Mouse (Mus musculus) urinary bladder, postnatal 14 days (tissue): Measurements from ENCODE around the gene Pgbd5.

Source experiments
- DNase-seq: peaks from one replicate; pipeline ENCODE4 v3.0.0; 2021; ENCODE audit warnings: low spot score

The Pgbd5 gene

DNA sequence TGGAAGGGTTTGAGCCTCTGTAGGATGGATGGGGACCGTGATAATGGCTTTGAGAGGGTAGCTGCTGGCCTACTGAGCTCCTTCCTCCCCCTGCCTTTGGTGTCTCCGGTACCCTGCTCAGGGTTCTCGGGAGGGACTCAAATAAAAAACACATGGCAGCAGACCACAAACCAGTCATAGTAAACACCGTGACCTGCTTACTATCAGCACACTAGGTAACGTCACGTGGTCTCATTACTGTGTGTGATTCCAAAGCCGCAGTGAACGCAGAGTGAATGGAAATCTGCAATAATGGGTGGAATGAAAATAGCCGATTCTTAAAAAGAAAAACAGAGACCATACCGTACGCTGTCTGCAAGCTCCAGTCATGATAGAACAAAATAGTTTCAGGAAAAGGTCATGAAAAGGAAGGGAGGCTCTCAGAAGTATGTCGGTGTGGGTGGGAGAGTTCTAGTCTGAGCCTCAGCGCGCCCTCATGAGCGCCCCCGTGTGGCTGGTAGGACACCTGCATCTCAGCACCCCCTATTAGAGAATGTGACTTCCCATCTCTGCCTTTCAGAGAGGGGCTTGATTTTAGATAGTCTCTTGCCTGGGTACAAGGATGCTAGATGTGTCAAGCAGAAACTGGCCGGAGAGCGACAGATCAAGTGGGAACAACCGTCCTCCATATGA lies 92.5 kb downstream of the Pgbd5 start:
- DNase-seq = peak; percentile 62

DNA sequence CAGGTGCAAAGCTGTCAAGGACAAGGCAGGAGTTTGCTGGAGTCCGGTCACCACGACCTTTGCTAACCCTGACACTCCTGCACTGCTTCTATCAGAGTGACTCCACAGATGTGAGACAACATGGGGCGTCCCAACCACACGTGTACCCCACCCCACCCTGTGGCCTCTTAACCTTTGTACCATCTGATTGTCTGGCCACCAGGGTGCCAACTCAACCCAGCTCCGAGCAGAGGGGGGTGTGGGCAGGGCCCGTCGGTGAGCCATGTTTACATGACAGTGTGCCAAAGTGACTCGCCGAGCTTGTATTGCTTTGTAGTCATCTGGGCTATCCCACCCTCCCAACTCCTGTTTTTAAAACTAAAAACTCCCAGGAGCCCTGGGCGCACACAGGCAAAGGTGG lies 94.4 kb downstream of the Pgbd5 start:
- DNase-seq = peak; percentile 38

GRCm38 (mm10) chr8:124343991-124344390 lies 95.5 kb downstream of the Pgbd5 start:
- no peak for DNase-seq

- DNase-seq = no peak
These were observed 96.3 kb downstream of the Pgbd5 start for GRCm38 (mm10) chr8:124343151-124343550.

GRCm38 (mm10) chr8:124340360-124341068 lies 98.9 kb downstream of the Pgbd5 start:
- DNase-seq = no peak

DNA sequence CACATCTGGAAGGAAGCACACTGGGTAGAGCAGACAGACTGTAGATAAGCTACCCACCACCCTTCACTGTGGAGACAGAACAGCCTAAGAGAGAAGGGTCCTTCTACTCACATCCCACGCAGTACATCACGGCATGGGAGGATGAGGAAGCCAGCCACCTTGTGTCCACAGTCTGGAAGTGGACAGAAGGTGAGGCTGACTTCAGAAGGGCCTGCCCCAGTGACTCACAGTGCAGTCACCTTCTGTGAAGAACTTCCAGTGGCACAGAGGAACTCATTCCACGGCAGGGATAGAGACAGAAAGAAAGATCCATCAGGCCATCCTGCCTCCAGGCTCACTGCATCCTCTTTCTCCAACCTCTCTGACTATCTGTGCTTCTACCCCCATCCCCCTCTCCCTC lies 99.7 kb downstream of the Pgbd5 start:
- DNase-seq = no peak

GRCm38 (mm10) chr8:124336302-124336701 lies 103.2 kb downstream of the Pgbd5 start:
- no peak for DNase-seq

DNA sequence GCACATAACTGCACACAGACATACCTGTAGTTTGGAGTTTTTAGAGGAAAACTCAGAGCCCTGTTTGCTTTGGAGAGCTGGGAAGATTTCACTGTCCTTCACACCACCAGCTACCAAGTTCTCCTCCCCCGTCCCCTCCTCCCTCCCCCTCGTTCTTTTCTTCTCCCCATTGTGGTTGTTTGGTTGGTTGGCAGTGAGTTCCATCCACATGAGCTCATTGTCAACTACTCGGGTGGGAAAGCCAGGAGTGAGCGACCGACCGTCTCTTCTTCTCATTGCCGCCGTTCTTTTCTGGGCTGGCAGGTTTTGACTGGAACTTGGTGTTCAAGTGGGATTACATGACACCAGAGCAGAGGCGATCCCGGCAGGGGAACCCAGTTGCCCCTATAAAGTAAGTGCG lies 107.8 kb downstream of the Pgbd5 start:
- no peak for DNase-seq

DNA sequence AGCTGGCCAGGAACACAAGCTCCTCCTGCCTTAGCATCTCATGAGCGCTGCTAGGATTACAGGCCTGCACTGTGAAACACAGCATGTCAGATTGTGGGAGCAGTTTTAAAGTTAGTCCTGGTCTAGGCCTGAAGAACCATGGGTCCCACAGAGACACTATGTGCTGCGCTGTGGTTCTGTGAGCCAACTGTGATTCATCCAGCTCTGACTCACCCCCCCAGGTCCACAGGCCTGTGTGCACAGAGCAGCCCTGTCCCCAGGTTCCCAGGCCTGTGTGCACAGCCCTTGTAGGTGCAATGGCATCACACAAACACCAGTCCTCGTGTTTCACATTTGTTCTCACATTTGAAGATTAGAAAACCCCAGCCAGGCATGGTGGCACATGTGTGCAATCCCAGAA lies 108.4 kb downstream of the Pgbd5 start:
- DNase-seq = no peak

DNA sequence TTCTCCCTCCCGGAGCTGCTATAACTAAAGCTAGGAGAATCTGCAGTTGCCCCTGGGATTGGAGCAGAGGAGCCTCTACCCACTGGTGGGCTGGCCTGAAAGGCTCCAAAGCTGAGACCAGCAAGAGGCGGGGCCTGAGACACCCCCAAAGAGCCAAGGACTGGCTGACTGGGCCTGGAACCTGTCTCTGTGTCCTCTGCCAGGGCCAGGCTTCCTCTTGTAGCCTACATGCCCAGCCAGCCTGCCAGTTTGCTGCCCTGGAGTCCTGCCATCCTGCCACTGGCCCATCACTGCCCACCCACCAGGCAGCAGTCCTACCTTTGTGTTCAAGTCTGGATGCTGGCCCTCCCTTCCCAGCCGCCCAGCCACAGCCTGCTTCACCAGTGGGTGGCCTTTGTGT lies 109.0 kb downstream of the Pgbd5 start:
- no peak for DNase-seq

GRCm38 (mm10) chr8:124329690-124330089 lies 109.8 kb downstream of the Pgbd5 start:
- no peak for DNase-seq

- peak; percentile 63 for DNase-seq
These were observed 111.2 kb downstream of the Pgbd5 start for GRCm38 (mm10) chr8:124328259-124328658.

DNA sequence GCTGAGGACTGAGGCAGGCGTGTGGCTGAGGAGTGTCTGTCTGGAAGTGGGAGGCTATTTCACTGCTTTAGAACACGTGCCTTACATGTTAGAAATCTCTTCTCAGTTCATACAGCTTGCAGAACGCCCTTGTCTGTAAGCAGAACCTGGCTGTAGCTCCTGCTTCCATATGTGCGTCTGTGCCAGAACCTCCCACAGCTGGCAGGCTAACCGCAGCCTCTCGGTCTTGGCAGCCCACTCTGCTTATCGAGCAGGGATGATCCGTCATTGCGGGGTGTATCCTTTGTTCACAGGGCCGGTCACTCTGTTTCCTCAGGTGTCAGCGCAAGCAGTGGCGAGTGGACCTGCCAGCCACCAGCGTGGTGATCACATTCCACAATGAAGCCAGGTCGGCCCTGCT lies 116.1 kb downstream of the Pgbd5 start:
- no peak for DNase-seq

GRCm38 (mm10) chr8:124321227-124321840 lies 118.1 kb downstream of the Pgbd5 start:
- DNase-seq = no peak

- no peak for DNase-seq
These were observed 120.2 kb downstream of the Pgbd5 start for GRCm38 (mm10) chr8:124319316-124319652.
